Mouse (Mus musculus) testis, adult 2 months (tissue): ENCODE measurements around the gene Pmf1. TPM values are rescaled to one million over a fixed set of nuclear protein-coding genes. Genes with fewer than 3 reads are reported as not detected.

Source experiments
- H3K27ac ChIP-seq: fragments of 200-500 bp; 2 replicates; pipeline ENCODE4 v1.5.1; 2012; ENCODE audit warnings: low read depth, low read length; ENCODE audit not compliant: control insufficient read depth, insufficient read depth
- H3K27me3 ChIP-seq: fragments of 200-500 bp; 2 replicates; pipeline ENCODE4 v1.6.1; 2012; ENCODE audit warnings: mild to moderate bottlenecking, low read length, moderate library complexity; ENCODE audit not compliant: control insufficient read depth, insufficient read depth
- H3K36me3 ChIP-seq: fragments of 200-500 bp; 2 replicates; pipeline ENCODE4 v1.6.1; 2012; ENCODE audit warnings: mild to moderate bottlenecking, low read length; ENCODE audit not compliant: control insufficient read depth, insufficient read depth
- H3K4me1 ChIP-seq: fragments of 200-500 bp; 2 replicates; pipeline ENCODE4 v1.6.1; 2012; ENCODE audit warnings: low read length; ENCODE audit not compliant: control insufficient read depth, insufficient read depth
- H3K4me3 ChIP-seq: fragments of 200-500 bp; 2 replicates; pipeline ENCODE4 v1.5.1; 2012; ENCODE audit warnings: low read depth, mild to moderate bottlenecking, low read length, moderate library complexity, mixed read lengths; ENCODE audit not compliant: control insufficient read depth
- CTCF ChIP-seq: fragments of 200-500 bp; IDR thresholded peaks from 2 replicates; pipeline ENCODE4 v1.5.1; 2012; ENCODE audit warnings: low read depth, mild to moderate bottlenecking, inconsistent platforms, low read length, moderate library complexity; ENCODE audit not compliant: control insufficient read depth, insufficient read depth, insufficient replicate concordance
- POLR2A ChIP-seq: fragments of 200-500 bp; IDR thresholded peaks from 2 replicates; pipeline ENCODE4 v1.6.1; 2012; ENCODE audit warnings: low read depth, mild to moderate bottlenecking, inconsistent platforms, low read length, moderate library complexity; ENCODE audit not compliant: control insufficient read depth
- polyA plus RNA-seq: library from polyadenylated mRNA; depleted of rRNA; stranded (reverse); fragments of >200 nt; gene quantifications from 2 replicates; pipeline ENCODE4 v1.2.3, GENCODE M21; 2012; rRNA removed

The Pmf1 gene
- polyA plus RNA-seq = 27.5 and 27.9 TPM in 2 replicates

DNA sequence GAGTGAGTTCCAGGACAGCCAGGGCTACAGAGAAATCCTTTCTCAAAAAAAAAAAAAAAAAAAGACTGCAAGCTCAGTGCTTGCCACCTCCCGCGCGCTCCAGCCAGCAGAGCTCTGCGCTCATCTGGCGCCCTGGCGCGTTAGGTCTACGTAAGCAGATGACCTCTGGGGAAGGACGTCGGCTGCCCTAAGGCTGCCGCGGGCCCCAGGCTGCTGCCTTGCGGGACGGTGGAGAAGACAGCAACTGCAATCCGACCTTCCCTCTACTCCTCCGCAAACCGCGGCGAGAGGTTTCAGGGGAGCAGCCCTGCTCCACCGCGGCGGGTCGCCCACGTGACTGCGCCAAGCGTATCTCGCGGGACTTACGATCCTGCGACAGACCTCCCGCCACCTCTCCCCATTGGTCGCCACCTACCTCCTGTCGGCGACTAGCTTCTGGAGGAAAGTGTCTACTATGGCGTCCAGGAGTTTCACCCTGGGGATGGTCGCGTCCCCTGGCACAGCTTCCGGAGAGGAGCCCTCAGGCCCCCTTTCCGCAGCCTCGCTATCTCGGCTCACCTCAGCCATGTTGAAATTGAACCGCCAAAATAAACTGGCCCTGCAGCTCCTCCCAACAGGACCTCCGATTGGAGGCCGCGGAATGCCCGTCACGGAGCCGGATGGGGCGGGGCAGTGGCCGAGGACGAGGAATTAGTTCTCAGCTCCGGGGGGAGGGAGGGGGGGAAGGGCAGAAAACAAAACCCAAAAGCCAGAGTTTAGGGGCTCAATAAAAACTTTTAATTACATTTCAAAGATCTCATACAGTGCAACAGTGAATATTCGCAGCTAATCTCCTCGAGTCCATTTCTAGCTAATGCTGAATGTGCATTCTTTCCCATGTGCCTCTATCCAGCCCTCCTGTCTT lies at the start of gene Pmf1:
TSS of gene Pmf1 (minus strand) at position 591 of the 904 bp plus-strand sequence.
- H3K4me1 ChIP-seq = peaks cover 9% of the 10 kb centered on the region
- H3K27ac ChIP-seq = peak within 1 kb of the TSS; percentile 96
- no peaks in the 10 kb centered on the region for H3K36me3 ChIP-seq
- peak within 1 kb of the TSS; percentile 96 for H3K4me3 ChIP-seq
- H3K27me3 ChIP-seq = no peaks in the 10 kb centered on the region
- peak; percentile 88 for TF ChIP-seq POLR2A
- no peak for TF ChIP-seq CTCF

DNA sequence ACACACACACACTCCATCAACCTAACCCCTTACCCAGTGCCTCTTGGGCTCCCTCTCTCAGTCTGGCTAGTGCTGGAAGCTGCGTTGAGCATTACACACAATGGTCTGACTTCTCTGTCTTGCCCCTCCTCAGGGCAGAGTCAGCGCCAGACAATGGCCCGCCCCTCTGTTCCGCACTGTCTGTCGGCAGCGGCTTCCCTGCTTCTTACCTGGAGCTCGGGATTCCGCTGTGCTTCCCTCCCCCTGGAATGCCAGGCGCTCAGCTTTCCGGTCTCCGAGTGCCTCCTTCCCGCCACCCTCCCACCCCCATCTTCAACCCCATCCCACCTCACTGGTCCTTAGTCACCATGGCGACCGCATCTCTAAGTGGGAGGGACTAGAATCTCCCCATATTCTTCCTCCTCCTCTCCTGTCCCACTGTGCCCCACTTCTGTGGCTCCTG lies 48.7 kb upstream of the Pmf1 start:
- Histone ChIP-seq H3K4me3 (peak overlapping the region; percentile 64), H3K27me3 (no peaks in the 10 kb centered on the region), H3K27ac (no peak overlapping the region), H3K36me3 (no peaks in the 10 kb centered on the region), H3K4me1 (peaks cover 7% of the 10 kb centered on the region)
- TF ChIP-seq POLR2A (no peak; the same call in 1 of the 2 replicates), CTCF (no peak)

DNA sequence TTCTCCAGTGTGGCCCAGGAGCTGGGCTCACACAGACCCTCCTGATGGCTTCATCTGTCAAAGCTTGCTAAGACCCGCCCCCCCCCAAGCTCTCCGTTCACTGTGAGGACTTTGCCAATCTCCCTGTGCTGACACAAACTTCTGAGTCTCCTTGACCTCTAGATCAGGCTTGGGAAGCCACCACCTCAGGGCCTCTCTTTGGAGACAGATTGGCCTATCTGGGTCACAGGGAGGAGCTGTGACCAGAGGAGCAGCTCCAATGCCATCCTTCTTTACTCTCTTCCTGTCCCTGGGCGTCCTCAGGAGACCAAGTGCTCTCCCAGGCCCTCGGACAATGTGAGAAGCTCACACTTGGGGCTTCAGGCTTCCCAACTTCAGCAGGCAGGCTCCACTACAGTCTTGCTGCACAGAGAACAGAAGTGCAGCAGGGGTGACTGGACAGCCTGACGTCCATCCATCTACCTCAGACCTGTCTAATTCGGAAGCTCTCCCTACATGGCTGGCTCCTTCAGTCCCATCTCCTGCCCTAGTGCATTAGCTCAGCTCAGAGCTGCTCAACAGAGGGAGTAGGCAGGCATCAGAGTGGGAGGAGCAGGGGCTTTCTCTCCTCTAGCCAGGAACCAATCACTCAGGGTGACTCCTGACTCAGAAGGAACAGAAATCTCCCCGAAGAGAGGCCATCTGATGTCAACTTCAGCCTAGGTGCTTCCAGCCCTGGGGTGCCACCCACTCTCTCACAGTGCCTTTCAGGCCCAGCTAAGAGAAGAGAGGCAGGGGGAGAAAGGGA lies 46.8 kb upstream of the Pmf1 start:
- no peaks in the 10 kb centered on the region for H3K36me3 ChIP-seq
- TF ChIP-seq POLR2A = no peak
- TF ChIP-seq CTCF = no peak
- no peak overlapping the region for H3K27ac ChIP-seq
- H3K4me1 ChIP-seq = peaks cover 7% of the 10 kb centered on the region
- no peaks in the 10 kb centered on the region for H3K27me3 ChIP-seq
- H3K4me3 ChIP-seq = 0 out of 2 replicates have a peak overlapping the region, but pooled peaks have one; percentile 4

DNA sequence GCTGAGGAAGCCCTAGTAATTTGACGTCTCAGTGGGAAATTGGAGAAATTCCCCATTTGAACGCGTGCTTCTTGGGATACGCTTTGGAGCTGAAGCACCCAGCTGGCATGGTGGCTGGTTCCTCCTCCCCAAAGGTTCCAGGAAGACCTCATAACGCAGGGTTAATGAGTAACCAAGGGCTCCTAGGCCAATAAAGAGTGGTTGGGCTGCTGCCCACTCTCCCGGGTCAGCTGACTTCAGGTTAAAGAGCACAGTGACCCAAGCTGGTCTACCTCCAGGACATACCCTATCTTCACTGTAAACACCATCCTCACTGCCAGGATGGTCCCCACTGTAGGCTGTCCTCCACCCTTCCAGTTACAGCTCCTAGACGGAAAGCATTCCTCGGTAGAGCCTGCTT lies 46.2 kb upstream of the Pmf1 start:
- Histone ChIP-seq H3K27ac (no peak overlapping the region), H3K27me3 (no peaks in the 10 kb centered on the region), H3K4me3 (no peak overlapping the region), H3K36me3 (no peaks in the 10 kb centered on the region), H3K4me1 (peaks cover 8% of the 10 kb centered on the region)
- no peak for TF ChIP-seq POLR2A
- no peak for TF ChIP-seq CTCF

DNA sequence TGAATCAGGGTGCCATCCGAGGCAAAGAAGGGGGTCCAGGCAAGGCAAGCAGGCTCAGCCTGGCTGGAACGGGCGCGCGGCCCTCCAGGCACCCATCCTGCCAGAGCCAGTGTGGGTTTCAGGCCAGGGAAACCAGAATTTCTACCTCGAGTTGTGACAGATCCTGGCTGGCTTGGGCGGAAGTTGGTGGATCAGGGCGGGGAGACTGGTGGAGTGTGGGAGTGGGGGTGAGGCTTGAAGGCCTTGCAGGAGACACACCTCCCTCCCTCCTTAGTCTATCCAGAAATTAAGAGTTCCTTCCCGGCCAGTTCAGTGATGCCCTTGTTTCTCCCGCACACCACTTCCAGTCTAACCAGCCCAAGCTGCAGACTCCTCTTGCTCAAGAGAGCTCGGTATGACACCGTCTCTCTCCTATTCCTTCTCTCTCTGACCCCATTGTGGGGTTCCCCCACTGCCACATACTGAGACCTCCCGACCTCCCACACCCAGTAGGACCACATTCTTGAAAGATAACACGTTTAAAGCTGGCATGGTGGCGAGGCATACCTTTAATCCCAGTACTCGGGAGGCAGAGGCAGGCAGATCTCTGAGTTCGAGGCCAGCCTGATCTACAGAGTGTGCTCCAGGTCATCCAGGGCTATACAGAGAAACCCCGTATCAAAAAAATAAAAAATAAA lies 45.6 kb upstream of the Pmf1 start:
- Histone ChIP-seq H3K4me3 (no peak overlapping the region), H3K4me1 (peaks cover 9% of the 10 kb centered on the region), H3K36me3 (no peaks in the 10 kb centered on the region), H3K27ac (no peak overlapping the region), H3K27me3 (no peaks in the 10 kb centered on the region)
- TF ChIP-seq CTCF (no peak), POLR2A (no peak)

DNA sequence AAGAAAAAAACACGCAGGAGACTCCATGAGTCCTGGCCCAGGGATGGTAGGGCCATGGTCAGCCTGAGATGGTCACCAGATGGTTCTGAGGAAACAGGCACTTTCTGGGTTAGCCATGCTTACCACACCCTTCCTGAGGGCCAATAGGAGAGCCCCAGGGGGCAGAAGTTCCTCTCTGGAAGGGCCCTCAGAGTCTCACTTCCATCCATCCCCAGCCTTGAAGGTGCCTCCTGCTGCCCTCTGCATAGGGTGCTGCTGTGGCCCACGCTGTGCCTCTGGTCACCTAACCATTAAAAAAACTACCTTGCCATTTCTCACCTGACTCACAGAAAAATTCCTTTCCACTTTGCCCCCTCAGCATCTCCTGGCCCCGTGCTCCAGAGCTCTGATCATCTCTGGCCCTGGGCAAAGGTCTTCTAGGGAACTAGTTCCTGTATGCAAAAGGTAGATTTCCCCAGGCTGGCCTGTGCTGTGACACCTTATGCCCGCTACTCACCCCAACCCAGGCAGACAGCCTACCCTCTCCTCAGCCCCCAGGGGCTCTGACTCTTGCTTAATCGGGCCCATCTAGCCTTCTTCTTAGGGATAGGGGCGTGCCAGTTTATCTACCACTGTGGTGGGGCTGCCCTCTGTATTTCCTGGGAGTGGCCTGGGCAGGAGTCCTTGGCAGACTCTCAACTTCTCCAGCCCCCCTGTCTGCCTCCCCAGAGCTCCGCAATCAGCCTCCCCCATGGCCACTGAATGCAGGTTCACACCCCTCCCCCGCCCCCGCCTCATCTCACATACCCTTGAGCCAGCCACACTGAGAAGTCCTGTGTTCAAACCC lies 44.8 kb upstream of the Pmf1 start:
- Histone ChIP-seq H3K27ac (no peak overlapping the region), H3K4me1 (peaks cover 9% of the 10 kb centered on the region), H3K27me3 (no peaks in the 10 kb centered on the region)

DNA sequence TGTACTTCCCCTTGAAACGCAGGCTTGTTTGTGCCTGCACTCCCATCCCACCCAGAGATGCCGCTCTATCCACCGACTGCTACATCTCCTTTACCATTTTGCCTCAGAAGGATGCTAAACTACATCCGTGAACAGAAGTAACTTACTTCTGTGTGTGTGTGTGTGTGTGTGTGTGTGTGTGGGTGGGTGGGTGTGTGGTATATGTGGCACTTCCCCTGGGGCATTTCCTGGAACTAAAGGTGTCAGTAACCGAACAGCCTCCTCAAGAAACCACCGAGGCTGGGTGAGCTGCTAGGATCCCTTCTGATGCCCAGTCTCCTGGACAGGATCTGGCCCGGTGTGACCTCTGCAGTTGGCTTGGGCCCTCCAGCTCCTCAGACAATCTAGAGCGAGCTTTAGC lies 43.9 kb upstream of the Pmf1 start:
- TF ChIP-seq CTCF = no peak
- no peak for TF ChIP-seq POLR2A
- Histone ChIP-seq H3K36me3 (no peaks in the 10 kb centered on the region), H3K4me1 (peaks cover 7% of the 10 kb centered on the region), H3K27me3 (no peaks in the 10 kb centered on the region), H3K4me3 (no peak overlapping the region), H3K27ac (no peak overlapping the region)

More for the DNA sequence above, 44.8 kb upstream of the Pmf1 start:
- Histone ChIP-seq H3K36me3 (no peaks in the 10 kb centered on the region), H3K4me3 (no peak overlapping the region)
- no peak for TF ChIP-seq POLR2A
- no peak for TF ChIP-seq CTCF
